Mouse (Mus musculus): ENCODE data around the gene Ift88.

GRCm38 (mm10) chr14:57527598-57527997 is 103.7 kb downstream of the Ift88 start:
- no peak for TF ChIP-seq RCOR1 (conservative IDR thresholded peaks at IDR 0.05; ENCODE audit: low read depth, low read length)
- no peak for TF ChIP-seq CTCF (conservative IDR thresholded peaks at IDR 0.05 in 1 of 2, IDR thresholded peaks at IDR 0.05 in 1 of 2; ENCODE audit: low read depth in 2 of 2, low read length in 2 of 2)
- no peak for TF ChIP-seq TBP (conservative IDR thresholded peaks at IDR 0.05; ENCODE audit: low read depth, low read length)
- no peak for TF ChIP-seq TCF12 (IDR thresholded peaks at IDR 0.05; ENCODE audit: low read depth, low read length)
- TF ChIP-seq JUN (IDR thresholded peaks at IDR 0.05; ENCODE audit: insufficient read depth, low read depth, low read length): no peak
- no peak for TF ChIP-seq POLR2A (IDR thresholded peaks at IDR 0.05; ENCODE audit: low read depth, low read length)
- TF ChIP-seq E2F4 (IDR thresholded peaks at IDR 0.05; ENCODE audit: insufficient replicate concordance, low read depth, low read length): no peak
- no peak for TF ChIP-seq POLR2AphosphoS2 (IDR thresholded peaks at IDR 0.05; ENCODE audit: low read depth, low read length)
- no peak for TF ChIP-seq ZNF384 (IDR thresholded peaks at IDR 0.05; ENCODE audit: low read depth, low read length)
